30 mouse cellular contexts compared by ENCODE assay signal in the genomic region with DNA sequence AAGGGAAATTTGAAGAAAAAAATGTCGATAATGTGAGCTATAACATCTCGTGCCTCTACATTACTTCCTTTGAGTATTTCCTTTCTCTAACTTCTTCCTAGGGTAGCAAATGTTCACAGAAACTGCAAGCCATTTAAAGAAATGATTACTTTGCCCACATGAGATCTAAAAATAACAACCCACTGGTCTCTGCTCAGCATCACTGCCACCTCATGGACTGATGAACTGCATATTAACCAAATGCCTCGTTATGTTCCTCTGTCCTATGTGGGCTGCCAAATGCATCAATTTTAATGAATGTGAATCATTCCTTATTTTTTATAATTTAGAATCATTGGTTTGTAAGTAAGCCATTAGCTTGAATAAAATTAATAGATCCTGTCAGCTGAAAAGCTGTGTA.
DNase-seq lines count a peak whose midpoint lies in the region; ATAC-seq and TF ChIP-seq lines count a peak whose summit lies in the region.
"Had no signal": no experiment of that assay in that cellular context is flagged by ENCODE, and none has a peak within 500 bp of the region (broad histone marks: within the 10 kb centered on the region; RNA-seq: fewer than 3 reads in every experiment).

No protein-coding gene starts in this region.

- no peaks in the 10 kb centered on the region; the same call in 1 of the 2 replicates for H3K4me1 ChIP-seq in heart, embryonic 12.5 days (replicated peaks)
- no peaks in the 10 kb centered on the region for H3K4me1 ChIP-seq in heart, embryonic 16.5 days (ENCODE audit: control insufficient read depth, insufficient read depth, low read length)
- H3K4me1 ChIP-seq in lung, adult 2 months (ENCODE audit: control insufficient read depth, insufficient read depth, low read length) = no peaks in the 10 kb centered on the region
- H3K4me1 ChIP-seq in liver, embryonic 12.5 days = no peaks in the 10 kb centered on the region
- H3K4me1 ChIP-seq: embryonic facial prominence, embryonic 12.5 days; hindbrain, embryonic 13.5 days; limb, embryonic 10.5 days; limb, embryonic 15.5 days; midbrain, embryonic 10.5 days had no signal

- H3K9ac ChIP-seq in heart, embryonic 12.5 days = no peak overlapping the region
- H3K9ac ChIP-seq in heart, embryonic 16.5 days (ENCODE audit: low read length) = no peak overlapping the region
- H3K9ac ChIP-seq in liver, embryonic 12.5 days = no peak overlapping the region
- H3K9ac ChIP-seq: embryonic facial prominence, embryonic 12.5 days; hindbrain, embryonic 13.5 days; limb, embryonic 15.5 days; liver, embryonic 14.5 days; lung, embryonic 14.5 days had no signal

- no peaks in the 10 kb centered on the region for H3K9me3 ChIP-seq in heart, embryonic 12.5 days (replicated peaks)
- H3K9me3 ChIP-seq in heart, embryonic 16.5 days (replicated peaks; ENCODE audit: control insufficient read depth, low read length) = no peaks in the 10 kb centered on the region
- no peaks in the 10 kb centered on the region for H3K9me3 ChIP-seq in liver, embryonic 12.5 days (replicated peaks)
- H3K9me3 ChIP-seq: embryonic facial prominence, embryonic 12.5 days; hindbrain, embryonic 13.5 days; limb, embryonic 10.5 days; limb, embryonic 15.5 days; midbrain, embryonic 10.5 days had no signal

- no peaks in the 10 kb centered on the region for H3K36me3 ChIP-seq in heart, embryonic 12.5 days
- H3K36me3 ChIP-seq in heart, embryonic 16.5 days (ENCODE audit: control insufficient read depth, insufficient read depth) = no peaks in the 10 kb centered on the region
- no peaks in the 10 kb centered on the region for H3K36me3 ChIP-seq in liver, embryonic 12.5 days
- H3K36me3 ChIP-seq: embryonic facial prominence, embryonic 12.5 days; G1E; hindbrain, embryonic 13.5 days; limb, embryonic 10.5 days; limb, embryonic 15.5 days; midbrain, embryonic 10.5 days had no signal

- no peak overlapping the region for H3K27ac ChIP-seq in heart, embryonic 12.5 days (ENCODE audit: poor library complexity, severe bottlenecking)
- H3K27ac ChIP-seq in heart, embryonic 16.5 days (ENCODE audit: low read length) = peak overlapping the region; percentile 47; the same call in 1 of the 2 replicates
- H3K27ac ChIP-seq in liver, embryonic 12.5 days = no peak overlapping the region
- H3K27ac ChIP-seq: embryonic facial prominence, embryonic 12.5 days; gastrocnemius, adult 2 months; hindbrain, embryonic 13.5 days; limb, embryonic 10.5 days; limb, embryonic 15.5 days; liver, embryonic 14.5 days; midbrain, embryonic 10.5 days had no signal

- H3K27me3 ChIP-seq in heart, embryonic 12.5 days (replicated peaks) = no peaks in the 10 kb centered on the region
- no peaks in the 10 kb centered on the region for H3K27me3 ChIP-seq in heart, embryonic 16.5 days (ENCODE audit: control insufficient read depth, insufficient read depth, low read length)
- no peaks in the 10 kb centered on the region for H3K27me3 ChIP-seq in liver, embryonic 12.5 days (replicated peaks)
- H3K27me3 ChIP-seq: embryonic facial prominence, embryonic 12.5 days; hindbrain, embryonic 13.5 days; limb, embryonic 15.5 days; Patski had no signal

- WGBS in heart, embryonic 12.5 days = 47% methylated on average over 3 of the region's 3 CpGs
- 42% methylated on average over 3 of the region's 3 CpGs for WGBS in heart, embryonic 16.5 days
- 58% methylated on average over 3 of the region's 3 CpGs for WGBS in lung, adult 2 months
- WGBS in liver, embryonic 12.5 days (ENCODE audit: insufficient replicate concordance) = 49% methylated on average over 3 of the region's 3 CpGs

- no peak for TF ChIP-seq POLR2A in lung, adult 2 months (IDR thresholded peaks at IDR 0.05; ENCODE audit: borderline replicate concordance, extremely low read depth, low read depth, low read length)

- no peak overlapping the region for H3K4me3 ChIP-seq in heart, embryonic 12.5 days
- H3K4me3 ChIP-seq in heart, embryonic 16.5 days (ENCODE audit: low read length) = no peak overlapping the region
- no peak overlapping the region for H3K4me3 ChIP-seq in lung, adult 2 months (replicated peaks; ENCODE audit: extremely low read depth, low read depth, low read length)
- H3K4me3 ChIP-seq in liver, embryonic 12.5 days = no peak overlapping the region
- H3K4me3 ChIP-seq: embryonic facial prominence, embryonic 12.5 days; gastrocnemius, adult 2 months; hindbrain, embryonic 13.5 days; limb, embryonic 10.5 days; limb, embryonic 15.5 days; midbrain, embryonic 10.5 days had no signal

- no peak for ATAC-seq in heart, embryonic 12.5 days (ENCODE audit: insufficient number of reproducible peaks, low FRiP score)
- peak; percentile 75 for ATAC-seq in heart, embryonic 16.5 days (replicated peaks; ENCODE audit: extremely low read depth, insufficient read depth, low FRiP score)
- no peak for ATAC-seq in liver, embryonic 12.5 days
- ATAC-seq: forebrain, embryonic 14.5 days; intestine, embryonic 16.5 days; midbrain, embryonic 16.5 days; Patski had no signal

- DNase-seq in heart, adult 18-20 months = peak; percentile 9 to 20
- DNase-seq in retina, embryonic 14.5 days (ENCODE audit: low spot score) = peak; percentile 2
- no peak for DNase-seq in retina, postnatal 1 day
- DNase-seq in lung, adult 2 months = no peak
- DNase-seq: adrenal gland, postnatal 10 days; cerebellum, adult 11-12 months; cerebellum, adult 9-11 months; embryo, embryonic 11 days; gastrocnemius, adult 2 months; gastrocnemius, postnatal 36 days; kidney, adult 9 months; kidney, postnatal 25 days; lung, embryonic 14.5 days; lung, postnatal 14 days; right cerebral cortex, postnatal 4 days; thymus, postnatal 4 days had no signal

- H3K4me2 ChIP-seq in heart, embryonic 12.5 days = no peak overlapping the region
- H3K4me2 ChIP-seq in heart, embryonic 16.5 days (ENCODE audit: low read depth, low read length) = no peak overlapping the region
- H3K4me2 ChIP-seq in liver, embryonic 12.5 days = no peak overlapping the region
- H3K4me2 ChIP-seq: embryonic facial prominence, embryonic 12.5 days; hindbrain, embryonic 13.5 days; limb, embryonic 15.5 days; lung, embryonic 14.5 days had no signal

- no peak for TF ChIP-seq CTCF in lung, adult 2 months (IDR thresholded peaks at IDR 0.05; ENCODE audit: insufficient read depth, low read length)

Comparison
In these comparisons a context has a peak if more than half of its experiments do, and no peak if none do; other contexts are left out.
1. DNase-seq: peak in heart, adult 18-20 months (2 of 2) and retina, embryonic 14.5 days (single experiment); none in retina, postnatal 1 day (single experiment) and lung, adult 2 months (single experiment).